Mouse (Mus musculus): ENCODE results near the gene Plb1.

- TF ChIP-seq USF1 (IDR thresholded peaks at IDR 0.05; ENCODE audit: low read depth) (no peak), POLR2A (IDR thresholded peaks at IDR 0.05; ENCODE audit: insufficient read length, low read depth) (no peak), TCF12 (IDR thresholded peaks at IDR 0.05; ENCODE audit: insufficient read depth, poor library complexity, severe bottlenecking) (no peak), MYOG (IDR thresholded peaks at IDR 0.05; ENCODE audit: control insufficient read depth in 1 of 3, insufficient read depth in 1 of 3, insufficient read length in 2 of 3, low read depth in 2 of 3) (no peak), CEBPB (IDR thresholded peaks at IDR 0.05; ENCODE audit: insufficient read depth, poor library complexity, severe bottlenecking) (no peak), POLR2AphosphoS2 (IDR thresholded peaks at IDR 0.05; ENCODE audit: insufficient read length, low read depth) (no peak), REST (IDR thresholded peaks at IDR 0.05; ENCODE audit: insufficient read depth, insufficient read length) (no peak), MAX (IDR thresholded peaks at IDR 0.05; ENCODE audit: low read depth) (no peak), E2F4 (IDR thresholded peaks at IDR 0.05; ENCODE audit: insufficient read depth) (no peak), MYOD1 (IDR thresholded peaks at IDR 0.05; ENCODE audit: control insufficient read depth in 1 of 3, insufficient read length in 2 of 3, low read depth in 2 of 3) (no peak), SRF (IDR thresholded peaks at IDR 0.05; ENCODE audit: control insufficient read depth, insufficient read length, low read depth) (no peak)
Observed at GRCm38 (mm10) chr5:32283457-32283856, 50.9 kb downstream of the Plb1 start.

All from myocyte (in vitro differentiated cells).